Mouse (Mus musculus): ENCODE measurements at regions not wholly inside any gene's neighbourhood (a gene's known extent, or its start where the extent isn't known, plus 50 kb on each side); places are given as distances from the start of the nearest gene placed in this dataset.

GRCm38 (mm10) chr19:60040721-60041120, 97.3 kb upstream of the Rab11fip2 start:
- in situ Hi-C loops (cut with MboI, MseI): loop anchor here (10.0 kb wide), 1 partner anchor 1416 kb away; no protein-coding TSS in a partner anchor

- in situ Hi-C loops (cut with MboI, MseI): loop anchor here (10.0 kb wide), 1 partner anchor 52 kb away; no protein-coding TSS in a partner anchor
Observed at GRCm38 (mm10) chr19:60032667-60033066, 89.2 kb upstream of the Rab11fip2 start.

GRCm38 (mm10) chr19:60030212-60030788, 86.8 kb upstream of the Rab11fip2 start:
- in situ Hi-C loops (cut with MboI, MseI): loop anchor here (10.0 kb wide), 1 partner anchor 55 kb away; no protein-coding TSS in a partner anchor

- in situ Hi-C loops (cut with MboI, MseI): loop anchor here (10.0 kb wide), 1 partner anchor 55 kb away; no protein-coding TSS in a partner anchor
Observed at GRCm38 (mm10) chr19:60029720-60030119, 86.3 kb upstream of the Rab11fip2 start.

- in situ Hi-C loops (cut with MboI, MseI): no loop called here
Observed at GRCm38 (mm10) chr19:60015614-60016300, 72.3 kb upstream of the Rab11fip2 start.

- in situ Hi-C loops (cut with MboI, MseI): no loop called here
Observed at GRCm38 (mm10) chr19:59995557-59995956, 52.1 kb upstream of the Rab11fip2 start.

All from T-helper 1 cell (primary cell).